7 mouse cellular contexts compared by ENCODE assay signal in genomic region chr4:45765565-45766201, GRCm38 (mm10). TPM values are rescaled to one million over a fixed set of nuclear protein-coding genes. Genes with fewer than 3 reads are reported as not detected.
DNase-seq lines count a peak whose midpoint lies in the region; ATAC-seq and TF ChIP-seq lines count a peak whose summit lies in the region.

No protein-coding gene starts in this region.

- peak; percentile 6 for DNase-seq in CD4-positive, CD25-positive, alpha-beta regulatory T cell, adult 2 months (ENCODE audit: low read depth, low spot score)
- DNase-seq in CH12.LX (ENCODE audit: extremely low read depth), result no peak
- peak; percentile 11 for DNase-seq in forelimb bud, embryonic 11.5 days (ENCODE audit: low read depth, low spot score)
- no peak for DNase-seq in testis, postnatal 14 days (ENCODE audit: low spot score)
- DNase-seq in frontal cortex, postnatal 25 days (ENCODE audit: low spot score in 2 of 2), result no peak

- no peak for TF ChIP-seq CTCF in CH12.LX (conservative IDR thresholded peaks at IDR 0.05 in 1 of 2, IDR thresholded peaks at IDR 0.05 in 1 of 2; ENCODE audit: low read depth in 2 of 2, low read length in 2 of 2)

- H3K36me3 ChIP-seq in CH12.LX (replicated peaks in 1 of 2; ENCODE audit: control insufficient read depth in 1 of 2, insufficient read depth in 1 of 2, low read length in 1 of 2), result no peaks in the 10 kb centered on the region
- H3K36me3 ChIP-seq in midbrain, embryonic 12.5 days, result no peaks in the 10 kb centered on the region

- H3K9me3 ChIP-seq in CH12.LX (replicated peaks; ENCODE audit: low read length), result peaks cover 2% of the 10 kb centered on the region
- no peaks in the 10 kb centered on the region for H3K9me3 ChIP-seq in midbrain, embryonic 12.5 days

- in situ Hi-C loops in CH12.LX (cut with MboI; ENCODE audit: low pct_ligation_motif_present, low pct_unique_long_range_greater_than_20kb, low sequenced_read_pairs), result loop anchor here (5.0 to 10.0 kb wide), 3 partner anchors 33 to 351 kb away; partner anchors contain the start of gene Shb

- H3K4me3 ChIP-seq in CH12.LX (replicated peaks in 1 of 3; ENCODE audit: low read depth in 2 of 3, low read length in 2 of 3, poor library complexity in 1 of 3), result no peak overlapping the region
- H3K4me3 ChIP-seq in midbrain, embryonic 12.5 days, result peak overlapping the region; percentile 3

- under 1% methylated on average over 15 of the region's 18 CpGs for WGBS in midbrain, embryonic 12.5 days

- no peak for TF ChIP-seq POLR2A in CH12.LX (IDR thresholded peaks at IDR 0.05; ENCODE audit: low read depth, low read length)

- peak; percentile 57 for ATAC-seq in midbrain, embryonic 12.5 days (ENCODE audit: low FRiP score, low read depth)
- no peak for ATAC-seq in activated CD4-positive, CD25-positive, alpha-beta regulatory T cell, adult 4 months

- H3K27me3 ChIP-seq in CH12.LX (replicated peaks), result no peaks in the 10 kb centered on the region
- H3K27me3 ChIP-seq in midbrain, embryonic 12.5 days, result peaks cover 95% of the 10 kb centered on the region

- H3K79me2 ChIP-seq in CH12.LX (replicated peaks; ENCODE audit: control insufficient read depth, extremely low read depth, insufficient read depth, poor library complexity, severe bottlenecking), result no peaks in the 10 kb centered on the region

- H3K4me2 ChIP-seq in CH12.LX (ENCODE audit: insufficient read depth, low read depth, poor library complexity, severe bottlenecking), result no peak overlapping the region
- H3K4me2 ChIP-seq in midbrain, embryonic 12.5 days (replicated peaks), result peak overlapping the region; percentile 41

- dilution Hi-C loops in CH12.LX (cut with MboI; ENCODE audit: extremely low pct_ligation_motif_present, extremely low pct_unique_long_range_greater_than_20kb, low sequenced_read_pairs), result no loop called here

- no peak for TF ChIP-seq RAD21 in CH12.LX (IDR thresholded peaks at IDR 0.05; ENCODE audit: low read depth, low read length)

- TF ChIP-seq EP300 in CH12.LX (IDR thresholded peaks at IDR 0.05; ENCODE audit: low read length), result no peak

- H3K27ac ChIP-seq in CH12.LX (ENCODE audit: insufficient read depth, low read depth), result no peak overlapping the region
- peak overlapping the region; percentile 43 for H3K27ac ChIP-seq in midbrain, embryonic 12.5 days (replicated peaks)

- no peak overlapping the region for H3K9ac ChIP-seq in CH12.LX (ENCODE audit: insufficient read depth, low read depth)
- peak overlapping the region; percentile 24; the same call in 1 of the 2 replicates for H3K9ac ChIP-seq in midbrain, embryonic 12.5 days (replicated peaks)

- peaks cover 0 to 27% of the 10 kb centered on the region in 2 experiments; a peak in 2 of 4 replicates for H3K4me1 ChIP-seq in CH12.LX (ENCODE audit: control insufficient read depth in 1 of 2, insufficient read depth in 2 of 2)
- peaks cover 81% of the 10 kb centered on the region for H3K4me1 ChIP-seq in midbrain, embryonic 12.5 days

TF ChIP-seq in CH12.LX, 34 proteins besides CTCF, POLR2A, EP300 and RAD21:
- TF ChIP-seq USF2 (conservative IDR thresholded peaks at IDR 0.05; ENCODE audit: low read depth, low read length) (no peak), NELFE (IDR thresholded peaks at IDR 0.05; ENCODE audit: low read depth, low read length) (no peak), NRF1 (IDR thresholded peaks at IDR 0.05; ENCODE audit: low read depth, low read length) (no peak), JUND (conservative IDR thresholded peaks at IDR 0.05; ENCODE audit: low read depth, low read length) (no peak), TBP (conservative IDR thresholded peaks at IDR 0.05; ENCODE audit: low read depth, low read length) (no peak), MAZ (IDR thresholded peaks at IDR 0.05; ENCODE audit: low read depth, low read length) (no peak), PAX5 (IDR thresholded peaks at IDR 0.05; ENCODE audit: low read length) (peak; percentile 69; the same call in 1 of the 2 replicates)
TF ChIP-seq in CH12.LX: peak in this region for 1.

RNA-seq across cellular contexts. Expression of gene Aldh1b1, which starts 33.1 kb away (rescaled TPM):
- total RNA-seq in CH12.LX (2012; rRNA removed) (4.6 and 4.9 TPM in 2 replicates), CH12.LX (2014; rRNA removed) (6.7 and 8.3 TPM in 2 replicates)
- polyA plus RNA-seq in CH12.LX (2012; ENCODE audit: insufficient read length, low read depth), result 6.4 and 7.1 TPM in 2 replicates
- polyA plus RNA-seq in midbrain, embryonic 12.5 days (2016; fragmentation: Nextera tagmentation; extraction: Ambion mirVana), result 8.6 and 9.0 TPM in 2 replicates
- polyA plus RNA-seq in activated CD4-positive, CD25-positive, alpha-beta regulatory T cell, adult 4 months (2017; shearing (Covaris generic)), result 10 to 100 TPM in 1 of 2 experiments, 1 to 10 TPM in 1; 3.0 to 10.2 TPM

Comparison
In these comparisons a context has a peak if more than half of its experiments do, and no peak if none do; other contexts are left out.
1. DNase-seq: peak in CD4-positive, CD25-positive, alpha-beta regulatory T cell, adult 2 months (single experiment) and forelimb bud, embryonic 11.5 days (single experiment); none in CH12.LX (single experiment), testis, postnatal 14 days (single experiment) and frontal cortex, postnatal 25 days (0 of 2).